Mouse (Mus musculus) forebrain, embryonic 15.5 days (tissue): ENCODE data around the gene Folr1. TPM values are rescaled to one million over a fixed set of nuclear protein-coding genes. Genes with fewer than 3 reads are reported as not detected.
A peak's percentile ranks its signal among the peaks of the same experiment; 100 is the strongest.

ENCODE experiments used
- ATAC-seq: fragments of 200-750 bp; cut with Nextera tagmentation; replicated peaks from 2 replicates; pipeline ENCODE4 v1.8.0; 2017; ENCODE audit warnings: mild to moderate bottlenecking, moderate TSS enrichment, moderate library complexity
- H3K27ac ChIP-seq: fragments of 300-500 bp; sonication (generic); replicated peaks from 2 replicates; pipeline ENCODE4 v1.5.1; 2015; ENCODE audit warnings: mild to moderate bottlenecking, inconsistent platforms
- H3K27me3 ChIP-seq: fragments of 300-500 bp; sonication (generic); 2 replicates; pipeline ENCODE4 v1.6.1; 2015; ENCODE audit warnings: inconsistent platforms
- H3K36me3 ChIP-seq: fragments of 300-500 bp; sonication (generic); 2 replicates; pipeline ENCODE4 v1.6.1; 2015; ENCODE audit warnings: mild to moderate bottlenecking, inconsistent platforms
- H3K4me1 ChIP-seq: fragments of 300-500 bp; sonication (generic); 2 replicates; pipeline ENCODE4 v1.6.1; 2015; ENCODE audit warnings: inconsistent platforms
- H3K4me2 ChIP-seq: fragments of 300-500 bp; sonication (generic); replicated peaks from 2 replicates; pipeline ENCODE4 v1.6.1; 2015; ENCODE audit warnings: mild to moderate bottlenecking, inconsistent platforms
- H3K4me3 ChIP-seq: fragments of 300-500 bp; sonication (generic); 2 replicates; pipeline ENCODE4 v1.5.1; 2015; ENCODE audit warnings: mild to moderate bottlenecking, inconsistent platforms
- H3K9ac ChIP-seq: fragments of 300-500 bp; sonication (generic); replicated peaks from 2 replicates; pipeline ENCODE4 v1.6.1; 2015; ENCODE audit warnings: mild to moderate bottlenecking, inconsistent platforms
- H3K9me3 ChIP-seq: fragments of 300-500 bp; sonication (generic); 2 replicates; pipeline ENCODE4 v1.6.1; 2016; ENCODE audit warnings: inconsistent platforms
- WGBS: fragments of 180-500 bp; shearing (Covaris S2); methylation state at CpG from one replicate; pipeline ENCODE4 v1.1.7; 2015; ENCODE audit warnings: mixed read lengths; 5-methylcytosine and 5-hydroxymethylcytosine counted together
- polyA plus RNA-seq: library from polyadenylated mRNA; unstranded; fragments of >200 nt; fragmentation: Nextera tagmentation; extraction: Ambion mirVana; gene quantifications from 2 replicates; pipeline ENCODE4 v1.2.1, GENCODE M21; 2015

Gene Folr1
- polyA plus RNA-seq, 1 experiment from 2014 or later = 30.4 TPM

GRCm38 (mm10) chr7:101837154-101837605 lies 33.4 kb downstream of the Folr1 start:
- ATAC-seq = no peak
- Histone ChIP-seq H3K27ac (peak overlapping the region; percentile 75), H3K9me3 (no peaks in the 10 kb centered on the region), H3K4me2 (peak overlapping the region; percentile 100), H3K4me1 (peaks cover 54% of the 10 kb centered on the region), H3K27me3 (no peaks in the 10 kb centered on the region), H3K9ac (peak overlapping the region; percentile 68), H3K4me3 (peak overlapping the region; percentile 80), H3K36me3 (0 out of 2 replicates have a peak, but pooled peaks cover 5% of the 10 kb centered on the region)
- WGBS = under 1% methylated on average over 20 of the region's 20 CpGs

- Histone ChIP-seq H3K4me2 (peak overlapping the region; percentile 100), H3K36me3 (0 out of 2 replicates have a peak, but pooled peaks cover 6% of the 10 kb centered on the region), H3K4me3 (peak overlapping the region; percentile 80), H3K4me1 (peaks cover 54% of the 10 kb centered on the region), H3K27me3 (no peaks in the 10 kb centered on the region), H3K9me3 (no peaks in the 10 kb centered on the region), H3K27ac (peak overlapping the region; percentile 75), H3K9ac (peak overlapping the region; percentile 68)
- WGBS = 0% methylated on average over 63 of the region's 63 CpGs
- ATAC-seq = peak; percentile 36
Observed at GRCm38 (mm10) chr7:101836271-101837153, 34.1 kb downstream of the Folr1 start.

- H3K9me3 ChIP-seq = no peaks in the 10 kb centered on the region
- H3K4me2 ChIP-seq = peak overlapping the region; percentile 100
- peak overlapping the region; percentile 75; the same call in 1 of the 2 replicates for H3K27ac ChIP-seq
- 43% methylated on average over 5 of the region's 5 CpGs for WGBS
- H3K4me3 ChIP-seq = peak overlapping the region; percentile 80
- H3K36me3 ChIP-seq = peaks cover 10% of the 10 kb centered on the region; the same call in 1 of the 2 replicates
- H3K4me1 ChIP-seq = peaks cover 54% of the 10 kb centered on the region
- no peaks in the 10 kb centered on the region for H3K27me3 ChIP-seq
- ATAC-seq = no peak
- peak overlapping the region; percentile 68; the same call in 1 of the 2 replicates for H3K9ac ChIP-seq
Observed at GRCm38 (mm10) chr7:101835457-101836109, 35.0 kb downstream of the Folr1 start.

- no peak overlapping the region for H3K9ac ChIP-seq
- peak overlapping the region; percentile 81 for H3K27ac ChIP-seq
- 42% methylated on average over 3 of the region's 3 CpGs for WGBS
- no peaks in the 10 kb centered on the region for H3K27me3 ChIP-seq
- H3K4me2 ChIP-seq = peak overlapping the region; percentile 3; the same call in 1 of the 2 replicates
- H3K4me3 ChIP-seq = no peak overlapping the region
- peaks cover 54% of the 10 kb centered on the region for H3K4me1 ChIP-seq
- ATAC-seq = no peak
- H3K9me3 ChIP-seq = no peaks in the 10 kb centered on the region
- peaks cover 15% of the 10 kb centered on the region; the same call in 1 of the 2 replicates for H3K36me3 ChIP-seq
Observed at GRCm38 (mm10) chr7:101834903-101835302, 35.7 kb downstream of the Folr1 start.

GRCm38 (mm10) chr7:101833916-101834584 lies 36.5 kb downstream of the Folr1 start:
- peak; percentile 53 for ATAC-seq
- Histone ChIP-seq H3K27ac (peak overlapping the region; percentile 81), H3K4me2 (0 out of 2 replicates have a peak overlapping the region, but pooled peaks have one; percentile 3), H3K36me3 (peaks cover 15% of the 10 kb centered on the region; the same call in 1 of the 2 replicates), H3K4me1 (peaks cover 54% of the 10 kb centered on the region), H3K27me3 (no peaks in the 10 kb centered on the region), H3K9me3 (no peaks in the 10 kb centered on the region), H3K4me3 (no peak overlapping the region), H3K9ac (no peak overlapping the region)
- WGBS = 28% methylated on average over 3 of the region's 3 CpGs

GRCm38 (mm10) chr7:101833352-101833751 lies 37.2 kb downstream of the Folr1 start:
- 64% methylated on average over 5 of the region's 5 CpGs for WGBS
- Histone ChIP-seq H3K36me3 (peaks cover 17% of the 10 kb centered on the region), H3K9me3 (no peaks in the 10 kb centered on the region), H3K27ac (peak overlapping the region; percentile 81), H3K27me3 (no peaks in the 10 kb centered on the region), H3K9ac (no peak overlapping the region), H3K4me1 (peaks cover 51% of the 10 kb centered on the region), H3K4me2 (no peak overlapping the region), H3K4me3 (no peak overlapping the region)
- no peak for ATAC-seq

- ATAC-seq = no peak
- H3K9ac ChIP-seq = no peak overlapping the region
- peaks cover 23% of the 10 kb centered on the region for H3K36me3 ChIP-seq
- peaks cover 41% of the 10 kb centered on the region for H3K4me1 ChIP-seq
- H3K27me3 ChIP-seq = no peaks in the 10 kb centered on the region
- no peak overlapping the region for H3K4me3 ChIP-seq
- H3K27ac ChIP-seq = no peak overlapping the region
- 95% methylated on average over 4 of the region's 4 CpGs for whole genome bisulfite sequencing
- no peaks in the 10 kb centered on the region for H3K9me3 ChIP-seq
- no peak overlapping the region for H3K4me2 ChIP-seq
Observed at GRCm38 (mm10) chr7:101832372-101832771, 38.2 kb downstream of the Folr1 start.

- Histone ChIP-seq H3K4me1 (peaks cover 32% of the 10 kb centered on the region), H3K27me3 (no peaks in the 10 kb centered on the region), H3K36me3 (peaks cover 26% of the 10 kb centered on the region), H3K27ac (no peak overlapping the region), H3K9ac (no peak overlapping the region), H3K9me3 (no peaks in the 10 kb centered on the region), H3K4me3 (no peak overlapping the region), H3K4me2 (no peak overlapping the region)
- no peak for ATAC-seq
- WGBS = 94% methylated on average over 8 of the region's 8 CpGs
Observed at GRCm38 (mm10) chr7:101831437-101831836, 39.2 kb downstream of the Folr1 start.

GRCm38 (mm10) chr7:101830373-101830772 lies 40.2 kb downstream of the Folr1 start:
- Histone ChIP-seq H3K4me2 (no peak overlapping the region), H3K36me3 (peaks cover 26% of the 10 kb centered on the region), H3K27me3 (no peaks in the 10 kb centered on the region), H3K27ac (no peak overlapping the region), H3K9me3 (no peaks in the 10 kb centered on the region), H3K4me1 (peaks cover 24% of the 10 kb centered on the region), H3K4me3 (no peak overlapping the region), H3K9ac (no peak overlapping the region)
- 100% methylated on average over 3 of the region's 3 CpGs for WGBS
- no peak for ATAC-seq

- Histone ChIP-seq H3K9me3 (no peaks in the 10 kb centered on the region), H3K36me3 (peaks cover 11% of the 10 kb centered on the region; the same call in 1 of the 2 replicates), H3K27ac (no peak overlapping the region), H3K4me3 (no peak overlapping the region), H3K27me3 (peaks cover 34% of the 10 kb centered on the region), H3K9ac (no peak overlapping the region), H3K4me1 (peaks cover 17% of the 10 kb centered on the region), H3K4me2 (no peak overlapping the region)
- 0 out of 2 replicates have a peak, but pooled peaks have one; percentile 11 for ATAC-seq
- 76% methylated on average over 18 of the region's 18 CpGs for WGBS
Observed at GRCm38 (mm10) chr7:101823758-101824630, 46.6 kb downstream of the Folr1 start.
